Mouse (Mus musculus): Measurements from ENCODE around the gene G430095P16Rik.

Gene G430095P16Rik

GRCm38 (mm10) chr8:84722850-84723570 lies at the start of gene G430095P16Rik:
Gene G430095P16Rik (plus strand): TSS chr8:84723007.
- no peak for DNase-seq (ENCODE audit: low spot score in 2 of 2)

- DNase-seq (ENCODE audit: low spot score in 2 of 2): no peak
These were observed 45.5 kb upstream of the G430095P16Rik start for GRCm38 (mm10) chr8:84677305-84677704.

- no peak for DNase-seq (ENCODE audit: low spot score in 2 of 2)
These were observed 41.3 kb upstream of the G430095P16Rik start for GRCm38 (mm10) chr8:84681476-84681875.

GRCm38 (mm10) chr8:84682257-84682656 lies 40.5 kb upstream of the G430095P16Rik start:
- no peak for DNase-seq (ENCODE audit: low spot score in 2 of 2)

GRCm38 (mm10) chr8:84684537-84684936 lies 38.3 kb upstream of the G430095P16Rik start:
- DNase-seq (ENCODE audit: low spot score in 2 of 2): no peak

- no peak for DNase-seq (ENCODE audit: low spot score in 2 of 2)
These were observed 36.4 kb upstream of the G430095P16Rik start, which contains the start of gene Trmt1 for GRCm38 (mm10) chr8:84686191-84687002. Gene Trmt1 (plus strand): TSS chr8:84686307.

GRCm38 (mm10) chr8:84687003-84687704 lies 35.7 kb upstream of the G430095P16Rik start:
- no peak for DNase-seq (ENCODE audit: low spot score in 2 of 2)

- DNase-seq (ENCODE audit: low spot score in 2 of 2): peak in 1 of 2 experiments; percentile 86
These were observed 35.1 kb upstream of the G430095P16Rik start, which contains the start of gene Nacc1 for GRCm38 (mm10) chr8:84687705-84688100. Gene Nacc1 (minus strand): TSS chr8:84687862.

- peak; percentile 88 to 89 for DNase-seq (ENCODE audit: low spot score in 2 of 2)
These were observed 33.5 kb upstream of the G430095P16Rik start for GRCm38 (mm10) chr8:84689091-84689915.

- no peak for DNase-seq (ENCODE audit: low spot score in 2 of 2)
These were observed 29.5 kb upstream of the G430095P16Rik start for GRCm38 (mm10) chr8:84693332-84693731.

GRCm38 (mm10) chr8:84695140-84695539 lies 27.7 kb upstream of the G430095P16Rik start:
- DNase-seq (ENCODE audit: low spot score in 2 of 2): no peak

- no peak for DNase-seq (ENCODE audit: low spot score in 2 of 2)
These were observed 25.4 kb upstream of the G430095P16Rik start for GRCm38 (mm10) chr8:84697166-84698130.

GRCm38 (mm10) chr8:84698288-84698687 lies 24.5 kb upstream of the G430095P16Rik start:
- no peak for DNase-seq (ENCODE audit: low spot score in 2 of 2)

GRCm38 (mm10) chr8:84698929-84699401 lies 23.8 kb upstream of the G430095P16Rik start:
- no peak for DNase-seq (ENCODE audit: low spot score in 2 of 2)

GRCm38 (mm10) chr8:84699861-84700322 lies 22.9 kb upstream of the G430095P16Rik start:
- DNase-seq (ENCODE audit: low spot score in 2 of 2): peak; percentile 73 to 77

GRCm38 (mm10) chr8:84700526-84700925 lies 22.3 kb upstream of the G430095P16Rik start:
- no peak for DNase-seq (ENCODE audit: low spot score in 2 of 2)

- DNase-seq (ENCODE audit: low spot score in 2 of 2): no peak
These were observed 21.6 kb upstream of the G430095P16Rik start, which contains the start of gene Lyl1 for GRCm38 (mm10) chr8:84700941-84701911. Gene Lyl1 (plus strand): TSS chr8:84701457.

- DNase-seq (ENCODE audit: low spot score in 2 of 2): no peak
These were observed 20.2 kb upstream of the G430095P16Rik start for GRCm38 (mm10) chr8:84702561-84702960.
